Mouse (Mus musculus) limb, embryonic 13.5 days (tissue): ENCODE data around the gene Atrnl1. TPM values are rescaled to one million over a fixed set of nuclear protein-coding genes. Genes with fewer than 3 reads are reported as not detected.

Source experiments
- ATAC-seq: fragments of 200-750 bp; cut with Nextera tagmentation; 2 replicates; pipeline ENCODE4 v1.8.0; 2017; ENCODE audit warnings: low read depth, moderate number of reproducible peaks, moderate TSS enrichment; ENCODE audit not compliant: low FRiP score
- H3K27ac ChIP-seq: fragments of 300-500 bp; sonication (generic); 2 replicates; pipeline ENCODE4 v1.5.1; 2015; ENCODE audit warnings: inconsistent platforms, mild to moderate bottlenecking, moderate library complexity
- H3K27me3 ChIP-seq: fragments of 300-500 bp; sonication (generic); 2 replicates; pipeline ENCODE4 v1.6.1; 2015; ENCODE audit warnings: mild to moderate bottlenecking, inconsistent platforms
- H3K36me3 ChIP-seq: fragments of 300-500 bp; sonication (generic); 2 replicates; pipeline ENCODE4 v1.6.1; 2015; ENCODE audit warnings: inconsistent platforms, mild to moderate bottlenecking, moderate library complexity
- H3K4me1 ChIP-seq: fragments of 300-500 bp; sonication (generic); 2 replicates; pipeline ENCODE4 v1.6.1; 2015; ENCODE audit warnings: inconsistent platforms
- H3K4me2 ChIP-seq: fragments of 300-500 bp; sonication (generic); replicated peaks from 2 replicates; pipeline ENCODE4 v1.6.1; 2015; ENCODE audit warnings: inconsistent platforms, mild to moderate bottlenecking, moderate library complexity
- H3K4me3 ChIP-seq: fragments of 300-500 bp; sonication (generic); 2 replicates; pipeline ENCODE4 v1.5.1; 2015; ENCODE audit warnings: moderate library complexity, mild to moderate bottlenecking, inconsistent platforms
- H3K9ac ChIP-seq: fragments of 300-500 bp; sonication (generic); 2 replicates; pipeline ENCODE4 v1.6.1; 2015; ENCODE audit warnings: mild to moderate bottlenecking, inconsistent platforms
- H3K9me3 ChIP-seq: fragments of 300-500 bp; sonication (generic); 2 replicates; pipeline ENCODE4 v1.6.1; 2016; ENCODE audit warnings: inconsistent platforms
- WGBS: fragments of 180-500 bp; shearing (Covaris S2); methylation state at CpG from one replicate; pipeline ENCODE4 v1.1.7; 2015; 5-methylcytosine and 5-hydroxymethylcytosine counted together
- polyA plus RNA-seq: library from polyadenylated mRNA; unstranded; fragments of >200 nt; fragmentation: Nextera tagmentation; extraction: Ambion mirVana; gene quantifications from 2 replicates; pipeline ENCODE4 v1.2.1, GENCODE M21; 2015

The Atrnl1 gene
- polyA plus RNA-seq, 1 experiment from 2014 or later, result 7.1 TPM

DNA sequence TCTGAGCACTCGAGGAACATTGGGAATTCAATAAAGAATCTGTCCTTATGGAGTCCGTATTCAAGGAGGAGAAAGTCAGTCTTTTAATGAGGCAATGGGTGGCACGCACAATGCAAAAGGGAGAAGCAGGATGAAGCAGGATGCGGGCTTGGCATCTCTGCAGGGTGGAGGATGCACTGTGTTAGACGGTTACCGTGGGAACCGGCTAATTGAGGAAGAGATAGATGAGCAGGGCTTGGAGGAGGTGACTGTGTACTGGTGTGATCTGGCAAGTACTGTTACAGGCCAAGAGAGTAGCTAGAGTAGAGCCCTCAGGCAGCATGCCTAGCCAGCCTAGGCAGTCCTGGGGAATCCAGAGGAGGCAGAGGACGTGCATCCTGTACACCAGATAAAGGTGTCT, 330.7 kb downstream of the Atrnl1 start:
- H3K4me3 ChIP-seq, result no peak overlapping the region
- no peak overlapping the region for H3K27ac ChIP-seq
- H3K36me3 ChIP-seq, result 0 out of 2 replicates have a peak, but pooled peaks cover 4% of the 10 kb centered on the region
- no peaks in the 10 kb centered on the region for H3K4me1 ChIP-seq
- H3K9me3 ChIP-seq, result no peaks in the 10 kb centered on the region
- H3K9ac ChIP-seq, result no peak overlapping the region
- ATAC-seq, result no peak
- WGBS, result 74% methylated on average over 8 of the region's 8 CpGs
- no peak overlapping the region for H3K4me2 ChIP-seq
- H3K27me3 ChIP-seq, result no peaks in the 10 kb centered on the region

DNA sequence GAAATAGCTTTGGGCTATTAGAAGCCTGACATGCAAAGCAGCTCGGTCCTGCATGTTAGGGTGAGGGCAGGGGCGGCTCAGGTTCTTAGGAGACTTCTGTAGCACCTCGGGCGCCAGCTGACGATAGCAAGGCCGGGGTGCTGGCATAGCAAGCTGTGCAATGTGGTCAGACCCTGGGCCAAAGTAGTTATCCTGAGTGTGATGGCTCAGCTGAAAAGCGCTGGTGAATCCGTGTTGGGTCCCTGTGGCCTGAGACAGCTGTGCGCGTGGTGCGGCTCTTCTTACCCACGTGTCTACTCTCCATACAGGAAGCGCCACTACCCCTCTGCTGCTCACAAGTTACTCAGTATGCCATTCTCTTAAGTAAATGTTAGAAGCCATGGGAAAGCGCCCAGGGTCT, 331.4 kb downstream of the Atrnl1 start:
- Histone ChIP-seq H3K9me3 (no peaks in the 10 kb centered on the region), H3K36me3 (0 out of 2 replicates have a peak, but pooled peaks cover 4% of the 10 kb centered on the region), H3K4me2 (no peak overlapping the region), H3K4me1 (no peaks in the 10 kb centered on the region), H3K27ac (no peak overlapping the region), H3K9ac (no peak overlapping the region), H3K4me3 (no peak overlapping the region), H3K27me3 (no peaks in the 10 kb centered on the region)
- 86% methylated on average over 14 of the region's 14 CpGs for WGBS
- no peak for ATAC-seq

DNA sequence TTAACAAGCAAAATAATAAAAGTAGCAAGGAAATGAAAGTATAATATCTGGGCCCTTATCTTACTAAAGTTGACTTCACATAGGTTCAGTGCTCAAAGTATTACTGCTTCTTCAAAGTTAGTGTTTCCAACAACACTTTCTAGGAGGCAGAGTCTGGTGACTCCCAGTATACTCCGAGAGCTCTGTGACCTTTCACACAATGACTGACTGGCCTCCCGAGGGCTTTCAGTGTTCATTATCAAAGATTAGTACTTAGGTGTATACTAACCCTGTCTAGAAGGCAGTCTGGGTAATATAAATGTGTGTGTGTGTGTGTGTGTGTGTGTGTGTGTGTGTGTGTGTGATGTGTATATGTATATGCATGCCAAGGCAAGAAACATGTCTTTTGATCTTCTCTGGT, 332.5 kb downstream of the Atrnl1 start:
- 71% methylated on average over 2 of the region's 2 CpGs for WGBS
- Histone ChIP-seq H3K9ac (no peak overlapping the region), H3K4me1 (no peaks in the 10 kb centered on the region), H3K4me2 (no peak overlapping the region), H3K4me3 (no peak overlapping the region), H3K9me3 (no peaks in the 10 kb centered on the region), H3K36me3 (0 out of 2 replicates have a peak, but pooled peaks cover 6% of the 10 kb centered on the region), H3K27ac (no peak overlapping the region), H3K27me3 (no peaks in the 10 kb centered on the region)
- no peak for ATAC-seq

DNA sequence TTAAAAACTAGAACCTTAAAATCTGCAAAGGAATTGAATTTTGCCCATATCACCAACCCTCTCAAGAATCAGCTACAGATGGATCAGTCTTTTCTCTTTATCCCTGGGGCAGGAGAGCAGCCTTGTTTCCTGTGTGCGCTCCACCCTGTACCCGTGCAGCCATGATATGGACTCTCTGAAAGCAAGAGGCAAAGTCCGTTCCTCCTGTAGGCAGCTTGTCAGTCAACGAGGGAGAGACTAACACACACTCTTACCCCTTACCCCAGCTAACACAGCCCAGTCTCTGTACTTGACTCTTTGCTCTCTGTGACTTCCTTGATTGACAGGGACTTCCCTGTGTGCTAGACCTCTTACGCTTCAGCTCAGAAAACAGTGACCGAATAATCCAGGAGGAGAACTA, 333.8 kb downstream of the Atrnl1 start:
- no peaks in the 10 kb centered on the region for H3K4me1 ChIP-seq
- 94% methylated on average over 6 of the region's 6 CpGs for WGBS
- no peaks in the 10 kb centered on the region for H3K27me3 ChIP-seq
- H3K9ac ChIP-seq, result no peak overlapping the region
- H3K4me2 ChIP-seq, result no peak overlapping the region
- H3K27ac ChIP-seq, result no peak overlapping the region
- no peak overlapping the region for H3K4me3 ChIP-seq
- 0 out of 2 replicates have a peak, but pooled peaks cover 6% of the 10 kb centered on the region for H3K36me3 ChIP-seq
- no peaks in the 10 kb centered on the region for H3K9me3 ChIP-seq
- no peak for ATAC-seq

DNA sequence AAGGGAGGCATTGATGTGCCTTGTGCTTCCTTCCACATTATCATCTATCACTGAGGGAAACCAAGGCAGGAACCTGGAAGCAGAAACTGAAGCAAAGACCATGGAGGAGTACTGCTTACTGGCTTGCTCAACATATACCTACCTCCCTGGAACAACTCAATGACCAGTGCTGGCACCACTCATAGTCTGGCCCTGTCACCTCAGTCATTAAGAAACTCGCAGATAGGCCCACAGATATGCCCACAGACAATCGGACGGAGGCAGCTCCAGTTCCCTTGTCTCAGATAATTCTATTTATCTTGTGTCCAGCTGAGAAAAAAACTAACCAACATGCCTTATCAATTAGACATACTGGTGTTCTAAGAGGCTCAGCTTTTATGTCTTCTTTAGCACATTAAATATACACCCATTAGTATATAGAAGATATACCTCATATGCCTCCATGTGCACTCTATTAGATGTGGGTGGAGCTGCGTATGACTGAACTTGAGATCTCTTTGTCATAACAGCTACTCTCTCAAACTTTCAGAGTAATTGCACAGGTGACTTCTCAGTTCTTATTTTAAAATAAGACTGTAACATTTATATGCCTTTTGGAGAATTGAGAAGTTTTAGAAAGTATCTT, 334.9 kb downstream of the Atrnl1 start:
- no peak overlapping the region for H3K4me3 ChIP-seq
- 0 out of 2 replicates have a peak, but pooled peaks cover 2% of the 10 kb centered on the region for H3K36me3 ChIP-seq
- H3K4me1 ChIP-seq, result no peaks in the 10 kb centered on the region
- no peak overlapping the region for H3K27ac ChIP-seq
- no peaks in the 10 kb centered on the region for H3K9me3 ChIP-seq
- no peak overlapping the region for H3K9ac ChIP-seq
- WGBS, result 91% methylated on average over 4 of the region's 4 CpGs
- H3K27me3 ChIP-seq, result no peaks in the 10 kb centered on the region
- no peak overlapping the region for H3K4me2 ChIP-seq
- no peak for ATAC-seq

DNA sequence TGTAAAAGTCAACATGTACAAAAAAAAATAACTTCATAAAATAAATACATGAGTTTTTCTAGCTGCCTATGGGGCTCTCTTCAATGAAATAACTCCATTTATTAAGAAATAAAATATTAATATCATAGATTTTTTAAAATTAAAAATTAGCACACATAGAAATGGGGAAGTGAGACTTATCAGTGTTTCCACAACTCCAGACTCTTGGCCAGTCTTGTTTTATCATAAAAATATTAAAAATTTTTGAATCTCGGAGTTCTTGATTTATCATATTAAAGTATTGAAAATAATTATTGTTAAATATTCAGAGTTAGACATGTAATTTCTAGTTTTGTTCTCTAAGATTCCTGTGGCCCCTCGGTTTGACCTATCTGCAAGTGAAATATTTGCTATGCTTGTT, 337.7 kb downstream of the Atrnl1 start:
- no peaks in the 10 kb centered on the region for H3K9me3 ChIP-seq
- 89% methylated on average over 2 of the region's 2 CpGs for WGBS
- H3K4me1 ChIP-seq, result no peaks in the 10 kb centered on the region
- H3K9ac ChIP-seq, result no peak overlapping the region
- ATAC-seq, result no peak
- no peak overlapping the region for H3K4me3 ChIP-seq
- H3K36me3 ChIP-seq, result 0 out of 2 replicates have a peak, but pooled peaks cover 2% of the 10 kb centered on the region
- H3K27ac ChIP-seq, result no peak overlapping the region
- no peak overlapping the region for H3K4me2 ChIP-seq
- H3K27me3 ChIP-seq, result no peaks in the 10 kb centered on the region

DNA sequence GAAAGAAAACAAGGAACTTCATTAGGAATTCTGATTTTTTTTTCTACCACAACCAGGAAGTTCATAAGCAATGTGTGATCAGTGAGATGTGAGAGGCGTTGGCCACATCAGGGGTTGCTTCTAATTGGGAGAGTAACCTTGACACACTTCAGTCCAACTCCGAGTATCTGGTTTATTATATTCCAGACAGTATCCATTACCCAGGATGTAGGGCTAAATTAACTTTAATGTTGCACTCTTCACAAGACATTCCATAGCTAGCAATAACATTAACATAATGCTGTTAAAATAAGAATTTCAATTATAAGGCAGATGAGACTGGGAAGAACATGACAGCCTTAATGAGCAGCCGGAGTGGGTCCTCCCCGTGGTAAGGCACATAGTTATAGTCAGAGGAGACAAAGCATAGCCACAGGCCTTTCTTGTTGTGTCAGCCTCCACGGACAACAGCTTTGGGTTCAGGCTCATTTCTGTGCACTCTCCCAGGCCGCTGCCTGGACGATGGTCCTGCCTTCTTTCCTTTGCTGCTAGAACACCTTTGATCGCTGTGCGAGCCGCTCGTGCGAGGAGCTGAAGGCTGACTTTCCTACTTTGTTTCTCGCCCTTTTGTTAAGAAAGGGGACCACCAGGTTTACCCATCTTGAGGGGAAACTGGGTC, 338.6 kb downstream of the Atrnl1 start:
- H3K4me2 ChIP-seq, result no peak overlapping the region
- 78% methylated on average over 13 of the region's 13 CpGs for WGBS
- 0 out of 2 replicates have a peak, but pooled peaks cover 2% of the 10 kb centered on the region for H3K36me3 ChIP-seq
- no peak overlapping the region for H3K9ac ChIP-seq
- no peaks in the 10 kb centered on the region for H3K9me3 ChIP-seq
- no peaks in the 10 kb centered on the region for H3K4me1 ChIP-seq
- no peak overlapping the region for H3K27ac ChIP-seq
- ATAC-seq, result no peak
- H3K4me3 ChIP-seq, result no peak overlapping the region
- no peaks in the 10 kb centered on the region for H3K27me3 ChIP-seq

DNA sequence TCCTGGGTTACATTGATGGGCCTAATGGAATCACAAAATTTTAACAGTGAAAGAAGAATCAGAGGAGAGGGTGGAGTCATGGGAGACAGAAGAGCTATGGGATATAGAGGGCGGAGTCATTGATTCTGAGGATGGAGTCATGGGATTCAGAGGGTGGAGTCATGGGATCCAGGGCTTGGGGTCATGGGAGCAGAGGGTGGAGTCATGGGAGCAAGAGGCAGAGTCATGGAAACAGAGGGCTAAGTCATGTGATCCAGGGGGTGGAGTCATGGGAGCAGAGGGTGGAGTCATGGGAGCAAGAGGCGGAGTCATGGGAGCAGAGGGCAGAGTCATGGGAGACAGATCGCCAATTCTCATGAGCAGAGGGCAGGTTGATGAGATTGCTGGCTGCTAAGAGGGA, 343.3 kb downstream of the Atrnl1 start:
- H3K9me3 ChIP-seq, result no peaks in the 10 kb centered on the region
- no peak overlapping the region for H3K9ac ChIP-seq
- H3K27me3 ChIP-seq, result no peaks in the 10 kb centered on the region
- 98% methylated on average over 3 of the region's 3 CpGs for WGBS
- H3K4me1 ChIP-seq, result no peaks in the 10 kb centered on the region
- ATAC-seq, result no peak
- H3K4me3 ChIP-seq, result no peak overlapping the region
- H3K36me3 ChIP-seq, result no peaks in the 10 kb centered on the region
- H3K4me2 ChIP-seq, result no peak overlapping the region
- H3K27ac ChIP-seq, result no peak overlapping the region

DNA sequence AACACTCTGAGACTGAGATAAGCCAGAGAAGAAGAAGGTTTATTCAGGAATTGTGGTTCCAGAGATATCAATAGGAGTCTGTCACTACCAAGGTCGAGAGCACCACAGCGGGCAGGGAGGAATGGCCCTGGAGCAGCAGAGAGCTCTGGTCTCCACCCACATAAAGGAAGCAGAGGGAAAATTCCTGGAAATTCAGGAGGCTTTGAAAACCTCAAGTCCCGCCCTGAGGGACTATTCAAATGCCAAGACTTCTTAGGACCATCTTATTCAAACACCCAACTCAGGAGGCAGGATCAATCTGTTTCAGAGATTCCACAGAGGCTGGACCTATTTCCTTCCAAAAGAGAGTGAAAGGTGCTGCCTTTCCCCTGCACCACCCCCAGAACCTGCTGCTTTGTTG, 345.6 kb downstream of the Atrnl1 start:
- Histone ChIP-seq H3K9ac (no peak overlapping the region), H3K4me1 (no peaks in the 10 kb centered on the region), H3K27ac (no peak overlapping the region), H3K9me3 (no peaks in the 10 kb centered on the region), H3K27me3 (no peaks in the 10 kb centered on the region), H3K4me2 (no peak overlapping the region), H3K4me3 (no peak overlapping the region), H3K36me3 (no peaks in the 10 kb centered on the region)
- 86% methylated on average over 3 of the region's 3 CpGs for WGBS
- ATAC-seq, result no peak

DNA sequence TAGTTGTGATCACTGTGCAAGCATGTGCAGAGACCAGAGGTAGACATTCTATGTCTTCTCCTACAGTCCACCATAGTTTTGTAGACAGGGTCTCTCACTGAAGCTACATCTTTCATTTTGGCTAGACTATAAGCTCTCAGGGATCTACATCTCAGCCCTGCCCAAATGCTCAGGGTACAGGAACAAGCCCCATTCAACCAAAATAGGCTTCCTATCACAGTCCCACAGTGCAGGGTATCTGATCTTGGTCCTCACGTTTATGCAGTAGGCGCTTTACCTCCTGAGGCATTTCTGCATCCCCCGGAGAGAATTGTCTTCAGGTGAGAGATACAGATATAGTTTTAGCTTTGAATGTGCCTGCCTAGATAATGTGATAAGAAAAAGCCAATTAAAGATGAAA, 346.5 kb downstream of the Atrnl1 start:
- Histone ChIP-seq H3K4me2 (no peak overlapping the region), H3K27ac (no peak overlapping the region), H3K27me3 (no peaks in the 10 kb centered on the region), H3K36me3 (no peaks in the 10 kb centered on the region), H3K4me1 (no peaks in the 10 kb centered on the region), H3K9ac (no peak overlapping the region), H3K9me3 (no peaks in the 10 kb centered on the region), H3K4me3 (no peak overlapping the region)
- 95% methylated on average over 3 of the region's 3 CpGs for WGBS
- no peak for ATAC-seq

DNA sequence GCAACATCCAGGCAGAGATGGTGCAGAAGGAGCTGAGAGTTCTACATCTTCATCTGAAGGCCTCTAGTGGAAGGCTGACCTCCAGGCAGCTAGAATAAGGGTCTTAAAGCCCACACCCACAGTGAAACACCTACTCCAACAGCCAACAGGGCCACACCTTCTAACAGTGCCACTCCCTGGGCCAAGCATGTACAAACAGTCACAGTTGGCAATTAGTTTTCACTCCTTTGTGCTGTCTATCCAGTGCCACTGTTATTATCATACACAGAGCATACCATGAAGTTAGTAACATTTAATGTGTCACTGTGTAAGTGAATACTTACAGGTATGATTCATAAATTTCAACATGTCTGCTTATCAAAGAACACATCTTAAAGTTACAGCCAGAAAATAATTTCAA, 347.3 kb downstream of the Atrnl1 start:
- Histone ChIP-seq H3K27ac (no peak overlapping the region), H3K36me3 (no peaks in the 10 kb centered on the region), H3K9me3 (no peaks in the 10 kb centered on the region), H3K9ac (no peak overlapping the region), H3K27me3 (no peaks in the 10 kb centered on the region), H3K4me2 (no peak overlapping the region), H3K4me3 (no peak overlapping the region), H3K4me1 (no peaks in the 10 kb centered on the region)
- ATAC-seq, result no peak

DNA sequence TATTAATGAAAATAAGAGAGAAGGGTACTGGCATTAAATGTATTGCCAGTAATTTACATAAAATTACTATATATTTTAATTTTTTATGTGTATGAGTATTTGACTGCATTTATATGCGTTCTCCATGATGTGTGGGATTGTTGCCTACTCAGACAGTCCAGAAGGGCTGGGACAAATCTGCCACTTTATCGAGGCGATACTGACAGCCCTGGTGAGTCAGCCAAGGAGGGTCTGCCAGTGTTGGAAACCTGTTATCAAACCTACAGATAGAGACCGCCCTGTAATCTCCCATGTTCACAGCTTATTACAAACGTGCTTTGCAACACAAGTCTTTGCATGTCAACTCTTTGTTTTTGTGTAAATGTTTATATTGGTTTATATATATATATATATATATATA, 347.9 kb downstream of the Atrnl1 start:
- Histone ChIP-seq H3K4me1 (no peaks in the 10 kb centered on the region), H3K4me3 (no peak overlapping the region), H3K27ac (no peak overlapping the region), H3K9ac (no peak overlapping the region), H3K27me3 (no peaks in the 10 kb centered on the region), H3K36me3 (no peaks in the 10 kb centered on the region), H3K4me2 (no peak overlapping the region), H3K9me3 (no peaks in the 10 kb centered on the region)
- WGBS, result 91% methylated on average over 5 of the region's 5 CpGs
- no peak for ATAC-seq

DNA sequence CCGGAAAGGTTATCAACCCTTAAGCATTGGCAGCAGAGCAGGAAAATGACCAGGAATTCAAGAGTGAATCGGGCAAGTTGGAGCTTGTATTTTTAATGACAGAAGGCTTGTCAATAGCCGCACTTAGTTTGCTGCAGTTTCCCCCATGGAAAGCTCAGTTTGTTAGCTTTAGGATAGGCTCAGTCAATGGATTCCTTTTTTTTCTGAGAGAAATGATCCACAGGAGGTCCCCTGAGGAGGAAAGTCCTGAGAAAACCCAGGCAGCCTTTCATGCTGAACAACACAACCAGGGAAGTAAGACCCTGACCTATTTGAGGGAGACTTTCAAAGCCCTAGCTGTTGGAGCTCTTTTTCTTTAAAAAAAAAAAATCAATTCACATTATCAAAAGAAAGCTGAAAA, 350.5 kb downstream of the Atrnl1 start:
- Histone ChIP-seq H3K9me3 (0 out of 2 replicates have a peak, but pooled peaks cover 4% of the 10 kb centered on the region), H3K9ac (no peak overlapping the region), H3K27ac (no peak overlapping the region), H3K4me3 (no peak overlapping the region), H3K4me1 (no peaks in the 10 kb centered on the region), H3K4me2 (no peak overlapping the region), H3K27me3 (no peaks in the 10 kb centered on the region), H3K36me3 (no peaks in the 10 kb centered on the region)
- 79% methylated on average over 3 of the region's 3 CpGs for WGBS
- ATAC-seq, result no peak
